Mouse (Mus musculus) Patski (cell line): ENCODE data around the gene Coq5. TPM values are rescaled to one million over a fixed set of nuclear protein-coding genes. Genes with fewer than 3 reads are reported as not detected.
"Not testable (repeated sequence)": the region's sequence is repeated elsewhere in the genome, so short reads cannot be mapped to it uniquely, and the experiment has no call there.

Experiments used
- ATAC-seq: fragments of 100-300 bp; one replicate; pipeline ENCODE4 v1.8.0; 2021
- CTCF ChIA-PET: fragments of 350-600 bp; sonication (Branson Sonifier 250); formaldehyde crosslinking; loops from one replicate; lab custom pipeline; 2022; ENCODE audit warnings: inconsistent platforms; lab: Charles Lee
- POLR2A ChIA-PET: fragments of 350-600 bp; sonication (Branson Sonifier 250); formaldehyde crosslinking; loops from one replicate; lab custom pipeline; 2022; ENCODE audit warnings: antibody characterized with exemption, inconsistent platforms; lab: Charles Lee
- DNase-seq: peaks from one replicate; pipeline ENCODE4 v3.0.0-alpha.2; 2011; ENCODE audit warnings: low read depth, low spot score
- H3K27me3 ChIP-seq: fragments of 371-371 bp; one replicate; pipeline ENCODE4 v1.5.1; 2021
- CTCF ChIP-seq: fragments of 100-300 bp; IDR thresholded peaks from one replicate; pipeline ENCODE4 v1.5.1; 2021
- in situ Hi-C: fragments of 300-500 bp; cut with MboI; formaldehyde crosslinking; loops from 3 replicates; pipeline ENCODE4 v1.11.1; 2018; ENCODE audit warnings: low pct_unique_long_range_greater_than_20kb, mixed read lengths
- polyA plus RNA-seq: library from polyadenylated mRNA; unstranded; gene quantifications from one replicate; pipeline ENCODE4 v1.2.3, GENCODE M21; 2021

Gene Coq5
- polyA plus RNA-seq, 1 experiment from 2014 or later = 49.9 TPM

DNA sequence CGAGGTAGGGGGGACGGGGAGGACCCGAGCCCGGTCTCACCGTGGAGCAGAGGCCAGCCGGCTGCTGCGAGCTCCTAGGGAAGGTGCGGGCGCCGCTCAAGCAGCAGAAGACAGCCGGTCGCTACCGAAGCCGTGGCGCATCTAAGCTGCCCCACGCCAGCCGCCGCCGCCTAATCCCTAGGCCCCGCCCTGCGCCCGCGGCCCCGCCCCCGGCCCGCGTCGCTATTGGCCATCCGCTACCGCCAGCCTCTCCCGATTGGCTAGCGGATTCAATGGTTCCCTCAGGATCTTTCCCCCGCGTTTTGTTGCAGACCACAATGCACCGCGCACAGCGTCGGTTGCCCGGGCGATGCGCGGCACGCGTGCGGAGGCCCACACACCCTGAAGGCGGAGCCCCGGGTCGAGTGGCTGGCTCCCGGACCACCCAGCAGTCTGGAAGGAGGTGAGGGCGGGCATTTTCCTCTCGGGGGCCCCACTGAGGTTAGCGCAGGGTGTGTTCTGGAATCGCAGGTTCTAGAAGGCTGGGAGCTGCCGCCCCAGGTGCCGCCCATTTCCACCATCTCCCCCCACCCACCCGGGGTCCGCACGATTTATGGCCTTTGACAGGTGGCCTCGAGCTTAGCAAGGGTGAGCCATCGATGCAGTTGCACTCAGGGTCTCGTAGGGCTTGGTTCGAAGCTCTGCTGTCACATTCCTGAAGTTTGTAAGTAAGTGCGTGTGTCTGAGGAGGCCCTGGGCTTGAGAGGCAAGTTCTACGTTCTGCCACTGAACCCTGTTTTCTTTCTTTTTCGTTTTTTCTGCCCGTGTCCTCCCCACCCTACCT lies 21.5 kb downstream of the Coq5 start, which contains the start of gene Dynll1:
Gene Dynll1, minus strand, starts transcription at position 208 of the 823 bp plus-strand sequence.
- no peaks in the 10 kb centered on the region for H3K27me3 ChIP-seq
- POLR2A ChIA-PET = interaction anchor here (0.6 to 3.0 kb wide), 13 partner anchors 11 to 140 kb away, joined by 3 to 14 read pairs (median 4); partner anchors contain the start of genes Gatc, Rnf10 and Triap1
- ATAC-seq (peak; percentile 93), DNase-seq (peak; percentile 99)
- no peak for TF ChIP-seq CTCF
- CTCF ChIA-PET = interaction anchor here (0.6 kb wide), 1 partner anchor 19 kb away, joined by 3 read pairs; no protein-coding TSS in a partner anchor
- in situ Hi-C loops = no loop called here

DNA sequence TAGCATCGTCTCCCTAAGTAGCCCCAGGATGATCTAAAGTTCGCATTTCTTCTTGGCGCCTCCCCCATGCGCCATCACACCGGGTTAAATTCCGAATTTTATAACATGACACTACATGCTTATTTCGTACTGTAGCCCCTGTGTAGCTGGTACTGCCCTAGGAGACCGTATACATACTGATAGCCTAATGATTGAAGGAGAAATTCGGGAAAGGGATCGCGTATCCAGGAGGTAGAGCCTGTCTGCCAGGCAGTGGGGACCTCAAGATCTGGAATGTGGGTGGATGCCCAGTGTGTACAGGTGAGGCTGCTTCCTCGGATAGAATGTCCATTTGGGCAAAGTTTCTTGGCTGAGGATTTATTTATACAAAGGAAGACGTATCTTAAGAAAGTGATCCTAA lies 22.1 kb downstream of the Coq5 start:
- no peaks in the 10 kb centered on the region for H3K27me3 ChIP-seq
- POLR2A ChIA-PET = interaction anchor here (0.6 to 2.6 kb wide), 6 partner anchors 11 to 42 kb away, joined by 3 to 11 read pairs (median 4); no protein-coding TSS in a partner anchor
- DNase-seq (no peak), ATAC-seq (no peak)
- in situ Hi-C loops = no loop called here
- CTCF ChIA-PET = no interaction called here
- no peak for TF ChIP-seq CTCF

DNA sequence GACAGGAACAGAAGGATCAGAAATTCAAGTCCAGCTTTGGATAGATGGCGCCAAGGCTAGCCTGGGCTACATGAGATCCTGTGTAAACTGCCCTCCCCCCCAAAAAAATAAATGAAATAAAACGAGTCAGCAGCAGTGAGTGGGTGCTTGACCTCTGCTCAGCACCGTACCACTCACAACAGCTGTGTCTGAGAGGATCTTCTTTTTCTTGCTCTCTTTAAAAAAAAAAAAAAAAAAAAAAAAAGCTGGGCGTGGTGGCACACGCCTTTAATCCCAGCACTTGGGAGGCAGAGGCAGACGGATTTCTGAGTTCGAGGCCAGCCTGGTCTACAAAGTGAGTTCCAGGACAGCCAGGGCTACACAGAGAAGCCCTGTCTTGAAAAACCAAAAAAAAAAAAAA lies 22.7 kb downstream of the Coq5 start:
- ATAC-seq, H3K27me3 ChIP-seq, DNase-seq, CTCF ChIA-PET, in situ Hi-C loops: not testable (repeated sequence)
- POLR2A ChIA-PET = interaction anchor here (1.0 to 2.6 kb wide), 3 partner anchors 10 to 28 kb away, joined by 3 to 11 read pairs (median 4); partner anchors contain the start of gene Srsf9

DNA sequence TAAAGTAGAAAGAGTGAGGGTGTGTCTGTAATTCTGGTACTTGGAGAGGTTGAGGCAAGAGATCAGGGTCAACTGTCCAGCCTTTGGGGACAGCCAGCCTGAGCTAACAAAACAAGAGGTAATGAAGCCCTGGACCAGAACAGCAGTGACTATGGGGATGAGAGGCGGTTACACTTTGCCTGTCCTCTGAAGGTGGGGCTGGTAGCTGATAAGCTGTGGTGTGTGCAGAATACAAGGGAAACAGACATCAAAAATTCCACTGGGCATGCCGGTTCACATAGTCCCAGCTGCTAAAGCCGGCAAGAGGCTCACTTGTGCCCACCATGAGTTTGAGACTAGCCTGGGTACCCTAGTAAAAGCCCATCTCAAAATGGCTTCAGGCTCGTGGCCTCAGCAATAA lies 32.9 kb downstream of the Coq5 start:
- no peaks in the 10 kb centered on the region for H3K27me3 ChIP-seq
- DNase-seq (no peak), ATAC-seq (no peak)
- in situ Hi-C loops = no loop called here
- ChIA-PET CTCF (interaction anchor here (1.3 kb wide), 1 partner anchor 22 kb away, joined by 4 read pairs; no protein-coding TSS in a partner anchor), POLR2A (interaction anchor here (0.8 to 2.8 kb wide), 2 partner anchors 11 to 16 kb away, joined by 5 to 11 read pairs; partner anchors contain the start of gene Dynll1)
- TF ChIP-seq CTCF = no peak

DNA sequence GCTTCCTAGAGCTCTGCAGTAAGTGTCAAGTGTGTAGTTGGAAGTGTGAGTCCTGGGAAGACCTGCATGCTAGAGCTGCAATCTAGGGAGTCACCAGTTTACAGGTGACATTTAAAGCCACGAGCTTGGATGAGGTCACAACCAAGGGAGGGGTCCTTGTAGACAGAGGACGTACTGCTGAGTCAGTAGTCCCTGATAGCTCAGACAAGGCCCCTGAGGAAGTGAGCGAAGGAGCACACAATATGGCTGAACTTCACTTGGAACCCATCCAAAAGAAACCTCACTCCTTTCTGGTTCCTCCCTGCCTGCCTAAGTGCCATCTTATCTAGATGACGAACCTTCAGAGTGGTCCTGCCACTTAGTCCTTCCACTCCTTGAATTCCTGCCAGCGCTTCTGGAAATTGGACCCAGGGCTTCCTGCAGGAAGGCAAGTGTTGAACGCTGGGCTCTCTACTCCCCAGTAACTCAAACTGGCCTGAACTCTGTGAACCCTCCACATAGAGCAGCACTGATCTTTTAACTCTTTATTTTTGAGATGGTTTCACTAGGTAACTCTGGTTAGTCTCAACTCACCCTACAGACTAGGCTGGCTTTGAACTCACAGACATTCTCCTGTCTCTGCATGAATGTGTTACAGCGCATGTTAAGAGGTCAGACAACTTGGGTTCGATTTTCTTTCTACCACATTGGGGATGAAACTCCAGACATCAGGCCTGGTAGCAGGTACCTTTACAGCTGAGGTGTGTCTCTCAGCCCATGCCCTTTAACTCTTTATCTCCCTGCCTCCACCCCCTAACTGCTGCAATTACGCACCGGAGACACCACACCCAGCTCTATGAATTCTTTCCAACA lies 33.6 kb downstream of the Coq5 start:
- no peaks in the 10 kb centered on the region for H3K27me3 ChIP-seq
- POLR2A ChIA-PET = interaction anchor here (0.8 to 2.8 kb wide), 2 partner anchors 12 to 15 kb away, joined by 5 to 11 read pairs; partner anchors contain the start of gene Dynll1
- no peak for DNase-seq
- CTCF ChIA-PET = interaction anchor here (1.3 kb wide), 2 partner anchors 9 to 23 kb away, joined by 3 to 4 read pairs; no protein-coding TSS in a partner anchor
- no peak for TF ChIP-seq CTCF
- in situ Hi-C loops = no loop called here
- no peak for ATAC-seq

DNA sequence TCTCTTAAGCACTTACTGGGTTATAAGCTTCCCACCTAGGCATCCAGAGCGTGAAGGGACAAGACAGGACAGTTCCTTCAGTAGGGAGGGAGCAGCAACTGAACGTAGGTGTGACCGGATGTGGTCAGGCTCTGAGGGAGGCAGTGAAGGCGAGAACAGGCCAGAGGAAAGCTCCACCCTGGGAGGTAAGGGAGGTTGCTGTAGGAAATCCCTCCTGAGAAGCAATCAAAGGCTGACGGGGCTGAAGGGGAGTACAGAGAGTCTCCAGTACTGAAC lies 34.1 kb downstream of the Coq5 start:
- no peak for ATAC-seq
- POLR2A ChIA-PET = interaction anchor here (2.8 kb wide), 1 partner anchor 13 kb away, joined by 11 read pairs; the partner anchor contains the start of gene Dynll1
- CTCF ChIA-PET = interaction anchor here (1.3 kb wide), 1 partner anchor 9 kb away, joined by 3 read pairs; no protein-coding TSS in a partner anchor
- in situ Hi-C loops = no loop called here
- TF ChIP-seq CTCF = no peak
- H3K27me3 ChIP-seq = no peaks in the 10 kb centered on the region
- DNase-seq = no peak

DNA sequence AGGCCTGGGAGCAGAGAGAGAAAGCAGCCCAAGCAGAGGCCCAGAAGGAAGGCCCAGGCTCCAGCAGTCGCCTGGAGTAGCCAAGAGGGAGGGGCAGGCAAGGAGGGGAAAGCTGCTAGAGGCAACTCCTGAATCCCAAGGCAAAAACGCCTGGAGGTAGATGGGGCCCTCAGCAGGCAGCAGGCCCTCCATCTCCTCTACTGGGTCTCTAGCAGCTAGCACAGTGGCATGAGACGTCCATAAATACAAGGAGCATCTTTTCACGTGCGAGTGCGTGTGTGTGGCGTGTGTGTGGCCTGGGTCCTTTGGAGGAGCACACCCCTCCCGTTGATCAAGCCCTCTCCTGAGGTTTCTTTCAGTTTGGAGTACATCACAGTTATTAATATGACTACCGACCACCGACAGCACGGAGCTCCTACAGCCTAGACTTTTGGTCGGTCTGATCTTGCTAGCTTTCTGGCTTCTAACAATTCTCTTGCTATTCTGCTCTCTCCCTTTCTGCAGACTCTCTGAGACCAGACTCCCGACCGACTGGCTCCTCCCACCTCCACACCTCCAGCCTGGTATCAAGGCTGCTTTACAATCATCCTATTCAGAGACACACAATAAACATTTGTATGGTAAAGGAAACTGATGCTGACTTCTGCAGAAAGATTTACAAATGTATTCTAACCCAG lies 37.6 kb downstream of the Coq5 start:
- DNase-seq (no peak), ATAC-seq (no peak)
- POLR2A ChIA-PET = interaction anchor here (2.0 kb wide), 1 partner anchor 16 kb away, joined by 4 read pairs; the partner anchor contains the start of gene Dynll1
- no peaks in the 10 kb centered on the region for H3K27me3 ChIP-seq
- CTCF ChIA-PET = interaction anchor here (1.2 to 1.3 kb wide), 2 partner anchors 9 to 10 kb away, joined by 3 to 5 read pairs; no protein-coding TSS in a partner anchor
- no peak for TF ChIP-seq CTCF
- in situ Hi-C loops = no loop called here

DNA sequence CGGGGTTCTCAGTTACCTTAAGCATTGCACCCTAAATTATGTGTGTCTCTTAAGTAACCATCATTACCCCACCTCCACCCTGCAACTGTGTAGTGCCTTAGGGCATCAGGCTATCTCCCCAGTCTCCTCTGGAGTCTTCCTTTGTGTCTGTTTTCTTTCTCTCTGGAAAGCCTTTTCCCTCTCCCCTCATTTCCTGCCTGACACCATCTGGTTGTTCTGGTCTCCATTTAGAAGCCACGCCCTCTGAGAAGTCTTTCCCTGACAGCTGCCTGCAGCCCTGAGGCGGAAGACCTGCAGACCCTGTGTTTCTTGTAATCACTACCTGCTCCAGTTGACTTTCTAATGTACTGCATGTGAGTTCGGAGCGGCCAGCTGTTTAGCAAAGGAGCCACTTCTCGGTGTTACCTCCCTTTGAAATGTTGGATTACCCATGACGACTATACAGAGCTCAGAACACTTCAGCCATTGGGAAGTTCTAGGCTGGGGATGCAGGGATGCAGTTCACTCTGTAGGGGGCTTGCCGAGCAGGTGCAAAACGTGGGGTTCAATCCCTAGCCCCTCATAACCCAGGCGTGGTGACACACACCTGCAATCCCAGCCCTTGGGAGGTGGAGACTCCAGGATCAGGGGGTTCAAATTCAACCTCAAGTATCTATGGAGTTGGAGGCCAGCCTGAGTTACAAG lies 38.3 kb downstream of the Coq5 start:
- ATAC-seq = no peak

More for the DNA sequence above, 38.3 kb downstream of the Coq5 start:
- no peaks in the 10 kb centered on the region for H3K27me3 ChIP-seq
- in situ Hi-C loops = no loop called here
- ChIA-PET POLR2A (interaction anchor here (2.0 kb wide), 1 partner anchor 17 kb away, joined by 4 read pairs; the partner anchor contains the start of gene Dynll1), CTCF (interaction anchor here (0.7 to 2.8 kb wide), 3 partner anchors 8 to 23 kb away, joined by 3 to 13 read pairs (median 3); partner anchors contain the start of genes Gatc and Triap1)
- no peak for DNase-seq
- TF ChIP-seq CTCF = no peak
